Mouse (Mus musculus): ENCODE measurements around the gene E130114P18Rik. TPM values are rescaled to one million over a fixed set of nuclear protein-coding genes. Genes with fewer than 3 reads are reported as not detected.

E130114P18Rik gene
- total RNA-seq, 2 experiments from 2014 or later, result not detected

DNA sequence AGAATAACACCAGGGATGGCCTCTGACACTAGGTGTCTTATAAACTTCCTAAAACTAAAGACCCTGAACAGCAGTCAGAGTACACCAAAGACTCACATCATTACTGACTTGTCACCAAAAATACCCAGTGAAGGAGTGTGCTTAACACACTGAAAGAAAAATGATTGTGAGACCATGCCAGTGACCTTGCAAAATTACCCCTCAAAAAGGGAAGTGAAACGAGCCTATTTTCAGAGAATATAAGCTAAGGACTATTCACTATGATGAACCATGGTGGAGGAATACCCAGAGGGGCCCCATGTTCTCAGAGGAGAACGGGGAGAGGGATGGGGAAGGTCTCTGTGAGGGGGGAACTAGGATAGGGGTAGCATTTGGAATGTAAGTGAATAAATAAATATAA lies 245.8 kb downstream of the E130114P18Rik start:
- DNase-seq, result no peak

DNA sequence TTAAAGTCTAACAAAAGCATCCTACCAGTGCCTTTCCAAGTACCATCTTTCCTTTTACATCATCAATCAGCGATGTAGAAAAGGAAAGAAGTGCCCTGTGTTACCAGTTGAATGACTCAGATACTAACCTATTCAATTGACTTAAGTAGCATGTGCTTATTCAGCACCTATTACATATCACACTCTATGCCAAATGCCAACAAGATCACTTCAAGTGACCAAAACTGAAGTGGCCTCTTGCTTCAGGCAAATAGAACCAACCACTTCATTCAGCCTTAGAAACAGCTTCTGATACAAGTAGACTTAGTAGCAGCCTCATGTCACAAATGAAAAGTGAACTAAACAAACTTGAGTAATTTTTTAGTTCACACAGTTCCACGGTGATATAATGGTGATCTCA lies 249.4 kb downstream of the E130114P18Rik start:
- DNase-seq, result no peak

Other genes starting within 250 kb of the E130114P18Rik start
- gene Nfia, start 5.3 kb downstream of the E130114P18Rik start, total RNA-seq (2021), result 100 to 1,000 TPM; 124 to 204 TPM

Data from adrenal gland, postnatal 36 days (tissue).